Mouse (Mus musculus) yolk sac, embryonic 10.5 days (tissue): ENCODE data around the gene Rrp7a.
"Not testable (repeated sequence)": the region's sequence is repeated elsewhere in the genome, so short reads cannot be mapped to it uniquely, and the experiment has no call there.

ENCODE experiments used
- DNase-seq: peaks from one replicate; pipeline ENCODE4 v3.0.0-alpha.2; 2017; ENCODE audit warnings: low spot score

Rrp7a gene

GRCm38 (mm10) chr15:83156929-83157666, 34.5 kb upstream of the Rrp7a start:
- peak; percentile 57 for DNase-seq

GRCm38 (mm10) chr15:83155672-83156419, 33.2 kb upstream of the Rrp7a start:
- no peak for DNase-seq

GRCm38 (mm10) chr15:83154309-83154708, 31.7 kb upstream of the Rrp7a start:
- no peak for DNase-seq

- no peak for DNase-seq
Measured at GRCm38 (mm10) chr15:83150694-83151093, 28.1 kb upstream of the Rrp7a start.

GRCm38 (mm10) chr15:83150073-83150442, 27.5 kb upstream of the Rrp7a start:
- DNase-seq: no peak

GRCm38 (mm10) chr15:83149196-83150072, 26.8 kb upstream of the Rrp7a start, which contains the start of gene Poldip3:
Gene Poldip3, minus strand, starts transcription at chr15:83149384.
- peak; percentile 97 for DNase-seq

GRCm38 (mm10) chr15:83148801-83149195, 26.2 kb upstream of the Rrp7a start:
- DNase-seq: no peak

GRCm38 (mm10) chr15:83148395-83148794, 25.8 kb upstream of the Rrp7a start:
- DNase-seq: no peak

- DNase-seq: no peak
Measured at GRCm38 (mm10) chr15:83145541-83145940, 22.9 kb upstream of the Rrp7a start.

- DNase-seq: peak; percentile 38
Measured at GRCm38 (mm10) chr15:83142861-83143260, 20.3 kb upstream of the Rrp7a start.

GRCm38 (mm10) chr15:83135654-83136053, 13.1 kb upstream of the Rrp7a start:
- no peak for DNase-seq

GRCm38 (mm10) chr15:83134671-83135070, 12.1 kb upstream of the Rrp7a start:
- no peak for DNase-seq

- DNase-seq: no peak
Measured at GRCm38 (mm10) chr15:83129530-83130231, 7.1 kb upstream of the Rrp7a start.

GRCm38 (mm10) chr15:83127037-83127436, 4.4 kb upstream of the Rrp7a start:
- not testable (repeated sequence) for DNase-seq

- no peak for DNase-seq
Measured at GRCm38 (mm10) chr15:83126582-83126981, 4.0 kb upstream of the Rrp7a start.

GRCm38 (mm10) chr15:83124625-83125024, 2.0 kb upstream of the Rrp7a start:
- DNase-seq: no peak

- DNase-seq: peak; percentile 61
Measured at GRCm38 (mm10) chr15:83121709-83122565, 664 bp downstream of the Rrp7a start.

- DNase-seq: no peak
Measured at GRCm38 (mm10) chr15:83118360-83118759, 4.2 kb downstream of the Rrp7a start.

- no peak for DNase-seq
Measured at GRCm38 (mm10) chr15:83115071-83115470, 7.5 kb downstream of the Rrp7a start.

- DNase-seq: no peak
Measured at GRCm38 (mm10) chr15:83114106-83114505, 8.5 kb downstream of the Rrp7a start.

GRCm38 (mm10) chr15:83112898-83113297, 9.7 kb downstream of the Rrp7a start:
- DNase-seq: no peak
